Mouse (Mus musculus): ENCODE measurements around the gene Pgf.
A peak's percentile ranks its signal among the peaks of the same experiment; 100 is the strongest.

GRCm38 (mm10) chr12:85169117-85169858 lies 8.3 kb downstream of the Pgf start:
- TF ChIP-seq FOSL1 (IDR thresholded peaks at IDR 0.05; ENCODE audit: insufficient read depth, low read length, poor library complexity, severe bottlenecking) (no peak), CTCF (IDR thresholded peaks at IDR 0.05; ENCODE audit: control insufficient read depth, insufficient read depth, insufficient read length) (peak; percentile 88), MYOD1 (IDR thresholded peaks at IDR 0.05; ENCODE audit: control insufficient read depth, insufficient read length, low read depth) (no peak)

Measured in C2C12 (cell line).